Mouse (Mus musculus) neural tube, embryonic 10.5 days (tissue): Measurements from ENCODE around the gene Scn3a.
"Not testable (repeated sequence)": the region's sequence is repeated elsewhere in the genome, so short reads cannot be mapped to it uniquely, and the experiment has no call there.

ENCODE experiments used
- DNase-seq: peaks from one replicate; pipeline ENCODE4 v3.0.0-alpha.2; 2017; ENCODE audit warnings: low spot score; ENCODE audit errors: extremely low spot score

Gene Scn3a

DNA sequence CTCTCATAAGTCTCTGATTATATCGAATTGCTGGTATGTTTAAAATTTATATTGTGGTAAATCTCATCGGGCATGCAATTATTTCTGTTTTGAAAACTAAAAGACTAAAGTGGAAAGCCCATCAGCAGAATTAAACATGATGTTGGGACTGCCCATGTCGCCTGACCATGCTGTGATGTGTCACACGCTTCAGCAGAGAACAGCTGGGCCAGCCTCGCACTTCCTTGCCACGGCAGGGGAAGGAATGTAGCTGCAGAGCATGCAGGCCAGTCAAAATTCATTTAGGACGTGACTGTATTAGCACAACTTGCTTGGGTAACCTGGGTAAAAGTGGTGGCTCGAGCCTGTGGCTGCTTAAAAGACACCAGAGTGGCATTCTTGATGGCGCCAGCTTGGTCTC, 77.0 kb downstream of the Scn3a start:
- DNase-seq: no peak

DNA sequence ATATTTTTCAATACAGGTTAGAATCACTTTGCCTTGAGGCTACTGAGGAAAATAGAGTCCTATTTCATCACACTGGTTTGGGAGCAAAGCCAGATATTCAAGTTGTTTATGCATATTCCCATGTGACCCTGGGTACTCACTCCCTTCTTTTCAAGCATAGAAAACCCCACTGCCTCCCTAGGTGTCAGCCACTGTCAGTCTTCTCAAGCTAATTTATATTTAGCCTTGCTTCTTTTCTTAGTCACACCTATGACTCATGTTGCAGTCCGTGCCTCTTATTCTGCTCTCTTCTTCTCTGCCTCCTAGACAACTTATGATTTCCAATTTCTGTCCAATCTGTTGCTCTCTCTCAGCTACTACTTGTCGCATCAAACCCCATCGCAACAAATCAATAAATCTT, 84.0 kb downstream of the Scn3a start:
- no peak for DNase-seq

DNA sequence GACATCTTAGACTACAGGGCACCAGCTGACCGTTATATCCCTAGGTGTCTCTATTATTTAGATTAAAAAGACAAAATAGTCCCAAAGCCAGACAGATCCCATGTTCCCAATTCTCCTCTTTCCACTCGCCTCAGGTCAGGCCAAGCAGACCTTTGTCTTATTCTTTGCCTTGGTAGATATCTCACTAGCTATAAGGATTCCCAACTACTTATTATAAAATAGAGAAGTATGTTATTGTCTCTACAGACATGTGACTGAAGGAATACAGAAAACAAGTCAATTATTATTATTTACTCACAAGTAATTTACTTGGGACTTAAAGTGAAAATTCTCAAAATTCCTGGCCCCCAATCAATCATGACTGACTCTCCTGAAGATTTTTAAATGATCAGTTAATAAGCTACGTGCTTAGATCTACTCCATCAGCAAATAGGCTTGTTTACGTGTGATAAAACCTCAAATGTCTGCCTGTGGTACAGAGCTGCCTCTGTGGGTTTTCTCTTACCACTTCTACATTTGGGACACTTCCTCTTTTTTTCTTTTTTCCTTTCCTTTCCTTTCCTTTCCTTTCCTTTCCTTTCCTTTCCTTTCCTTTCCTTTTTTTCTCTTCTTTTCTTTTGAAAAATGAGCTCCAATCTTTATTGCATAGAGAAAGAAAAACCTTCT, 86.3 kb downstream of the Scn3a start:
- no peak for DNase-seq

DNA sequence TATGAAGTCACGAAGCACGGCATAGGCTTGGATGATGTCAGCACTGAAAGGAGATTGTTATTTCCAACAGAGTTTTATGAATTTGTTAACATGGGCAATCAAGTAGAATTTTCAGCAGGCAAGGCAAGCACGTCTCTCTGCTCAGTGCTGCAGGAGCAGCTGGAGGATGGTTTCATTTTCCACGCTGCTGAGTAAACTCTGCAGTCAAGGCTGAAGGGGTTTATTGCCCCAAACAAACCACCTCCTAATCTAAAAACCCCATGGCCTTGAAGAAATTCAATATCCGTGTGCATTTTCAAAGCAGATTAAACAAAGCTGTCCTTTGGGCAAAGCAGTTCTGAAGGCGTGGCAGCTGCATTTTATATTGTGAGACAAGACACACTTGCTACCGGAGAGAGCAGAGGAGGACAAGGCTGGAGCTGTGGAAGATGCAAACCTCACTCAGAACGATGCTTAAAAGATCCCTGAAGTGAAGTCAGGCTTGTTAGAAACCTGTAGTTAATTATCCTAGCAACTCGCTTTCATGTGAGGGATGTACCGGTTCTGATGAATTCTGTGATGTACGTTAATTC, 96.0 kb downstream of the Scn3a start:
- no peak for DNase-seq

DNA sequence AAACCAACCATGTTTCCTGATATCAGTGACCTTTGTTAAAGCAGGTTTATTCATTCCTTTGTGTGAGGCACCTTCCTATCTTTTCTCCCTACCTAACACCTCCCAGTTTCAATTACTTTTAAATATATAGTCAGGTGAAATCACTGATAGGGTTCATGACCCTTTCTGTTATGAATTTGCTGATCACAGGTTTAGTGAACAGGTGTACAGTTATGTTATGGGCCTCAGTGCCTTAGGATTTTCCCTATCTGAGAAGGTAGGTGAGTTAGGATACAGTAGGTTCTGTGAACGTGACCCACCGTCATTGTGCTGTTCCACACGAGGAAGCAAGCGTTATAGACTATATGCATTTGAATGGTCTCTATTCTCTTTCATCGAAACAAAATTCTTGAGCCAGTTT, 101.7 kb downstream of the Scn3a start:
- DNase-seq: no peak

DNA sequence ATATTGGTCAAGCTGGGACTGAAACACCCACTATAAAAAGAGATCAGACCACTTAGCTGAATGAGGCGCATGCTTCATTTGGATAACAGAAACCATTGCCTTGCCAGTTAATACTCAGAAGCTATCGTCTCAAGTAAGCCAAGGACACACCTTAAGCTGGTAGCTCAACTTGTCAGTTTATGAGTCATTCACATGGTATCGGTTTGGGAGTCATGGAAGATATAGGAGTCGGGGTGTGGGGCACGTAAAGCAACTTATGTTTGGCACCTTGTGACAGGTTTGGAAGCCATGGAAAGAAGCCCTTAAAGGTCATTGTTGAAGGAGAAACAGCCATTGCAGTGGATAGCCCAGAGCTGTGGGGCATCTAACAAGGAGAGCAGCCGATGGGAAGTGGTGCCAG, 113.7 kb downstream of the Scn3a start:
- no peak for DNase-seq

DNA sequence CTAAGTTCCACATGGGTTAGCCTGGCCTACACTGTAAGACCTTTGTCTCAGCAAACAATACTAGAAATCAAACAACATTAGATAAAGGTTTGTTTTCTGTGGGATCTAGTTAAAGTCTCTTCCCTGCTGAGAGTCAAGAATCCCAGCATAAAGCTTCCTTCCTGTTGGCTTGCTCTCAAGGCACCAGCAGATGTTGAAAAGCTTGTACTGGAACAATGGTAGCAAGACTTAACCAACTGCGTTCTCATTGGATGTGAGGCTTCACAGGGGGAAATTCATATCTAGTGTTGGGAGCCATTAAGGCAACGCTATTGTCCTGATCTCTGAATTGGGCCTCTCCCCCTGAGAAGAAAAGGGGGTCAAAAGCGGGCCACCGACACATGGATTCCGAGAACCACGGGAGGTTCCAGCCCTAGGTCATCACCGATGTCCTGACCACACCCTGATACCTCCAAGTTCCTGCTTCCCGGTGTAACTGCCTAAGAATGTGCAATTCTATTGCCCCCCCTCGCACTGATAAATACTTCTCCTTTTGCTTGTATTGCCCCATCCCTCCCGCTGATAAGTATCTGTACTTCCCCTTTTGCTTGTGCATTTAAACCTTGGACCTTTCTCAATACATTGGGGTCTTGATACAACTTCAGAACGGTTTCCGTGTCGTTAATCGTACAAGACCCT, 115.9 kb downstream of the Scn3a start:
- not testable (repeated sequence) for DNase-seq

DNA sequence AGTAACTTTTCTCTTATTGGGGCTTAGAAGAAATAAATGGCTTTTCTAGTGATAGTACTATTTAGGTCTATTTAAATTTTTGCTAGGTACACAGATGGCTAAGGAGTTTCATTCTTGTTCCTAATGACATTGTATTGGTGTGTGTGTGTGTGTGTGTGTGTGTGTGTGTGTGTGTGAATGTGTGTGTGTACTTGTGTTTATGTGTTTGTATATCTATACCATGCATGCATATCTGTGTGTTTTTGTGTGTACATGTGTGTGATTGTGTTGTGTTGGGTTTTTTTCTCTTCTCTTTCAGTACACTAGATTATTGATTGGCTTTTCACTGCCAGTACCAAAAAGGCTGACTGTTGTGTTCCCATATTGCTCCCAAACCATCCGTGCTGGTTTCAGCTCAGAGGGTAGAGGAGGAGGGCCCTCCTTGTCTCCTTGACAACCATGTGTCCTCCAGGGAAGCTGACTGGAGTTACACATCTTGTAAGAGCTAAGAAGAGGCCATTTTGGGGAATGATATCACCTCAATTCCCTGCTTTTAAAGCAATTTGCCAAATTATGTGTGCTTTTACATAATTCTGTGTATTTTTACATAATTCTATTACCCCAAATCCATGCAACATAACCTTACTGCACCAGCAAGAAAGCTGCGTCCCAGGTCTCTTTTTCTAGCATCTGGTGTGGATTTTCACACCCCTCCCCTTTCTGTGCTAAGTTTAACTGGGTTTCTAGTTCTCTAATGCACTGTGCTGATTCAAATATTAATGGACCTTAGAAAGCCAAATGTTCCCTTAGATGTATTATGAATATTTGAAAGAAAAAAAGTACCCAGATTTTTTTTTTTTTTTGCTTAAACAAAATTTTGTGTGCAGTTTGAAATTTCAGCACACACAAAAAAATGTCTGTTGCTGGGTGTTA, 116.7 kb downstream of the Scn3a start:
- DNase-seq: no peak

DNA sequence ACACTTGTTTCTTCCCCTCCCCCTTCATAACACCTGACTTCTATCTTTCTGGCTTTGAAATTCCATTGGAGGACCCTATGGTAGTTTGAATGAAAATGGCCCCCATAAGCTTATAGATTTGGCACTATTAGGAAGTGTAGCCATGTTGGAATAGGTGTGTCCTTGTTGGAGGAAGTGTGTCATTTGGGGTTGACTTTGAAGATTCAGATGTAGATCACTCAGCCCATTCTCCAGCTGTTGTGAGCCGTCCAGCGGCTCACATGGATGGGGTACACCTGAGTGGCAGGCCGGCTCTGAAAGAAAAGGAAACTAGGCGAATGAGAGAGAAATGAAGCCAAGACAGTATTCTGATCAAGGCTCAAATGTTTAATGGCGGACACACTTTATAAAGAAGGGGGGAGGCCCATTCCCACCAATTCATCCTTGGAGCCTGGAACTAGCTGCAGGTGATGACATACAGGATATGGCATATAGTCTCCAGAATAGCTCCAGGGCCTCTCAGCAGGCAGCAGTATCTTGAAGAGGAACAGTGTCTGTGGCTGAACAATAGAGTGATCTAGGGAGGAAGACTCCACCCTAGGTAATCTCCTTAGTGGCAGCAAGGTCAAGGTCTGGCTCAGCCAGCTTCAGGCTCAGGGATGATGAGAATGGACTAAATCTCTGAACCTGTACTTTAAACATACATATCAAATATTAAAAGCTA, 118.2 kb downstream of the Scn3a start:
- no peak for DNase-seq

DNA sequence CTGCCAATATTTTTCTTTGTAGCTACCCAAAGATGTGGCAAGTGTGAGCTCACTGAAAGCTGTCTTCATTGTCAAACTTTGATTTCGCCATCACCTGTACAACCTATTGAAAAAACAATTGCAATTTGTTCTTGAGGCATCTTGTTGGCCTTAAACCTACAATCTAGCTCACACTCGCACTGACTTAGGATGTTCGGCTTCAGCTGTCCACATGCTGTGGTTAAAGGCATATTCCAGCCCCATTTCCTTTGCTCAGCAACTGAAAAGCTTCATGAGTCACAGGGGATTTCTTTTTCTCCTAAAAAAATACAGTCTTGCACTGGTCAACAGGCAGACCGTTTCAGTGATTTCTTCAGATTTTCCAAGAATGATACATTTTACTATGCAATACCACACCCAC, 124.3 kb downstream of the Scn3a start:
- DNase-seq: no peak

DNA sequence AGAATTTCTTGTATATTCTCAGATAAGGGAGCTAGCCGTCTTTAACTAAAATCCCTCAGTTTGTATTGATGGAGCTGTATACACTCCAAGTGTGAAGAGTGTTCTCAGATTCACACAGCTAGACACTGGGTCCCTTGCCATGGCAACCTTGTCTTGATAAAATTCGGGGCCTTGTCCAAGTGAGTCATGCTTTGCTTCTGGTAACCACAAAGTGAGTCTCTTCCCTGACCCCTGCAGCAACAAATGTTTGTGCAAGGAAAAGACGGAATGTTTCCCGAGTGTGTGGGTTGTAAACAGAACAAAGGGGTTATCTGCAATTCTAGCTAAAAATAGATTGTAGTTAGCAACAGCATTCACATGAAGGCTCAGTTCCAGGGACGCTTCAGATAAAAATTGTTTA, 125.9 kb downstream of the Scn3a start:
- no peak for DNase-seq

DNA sequence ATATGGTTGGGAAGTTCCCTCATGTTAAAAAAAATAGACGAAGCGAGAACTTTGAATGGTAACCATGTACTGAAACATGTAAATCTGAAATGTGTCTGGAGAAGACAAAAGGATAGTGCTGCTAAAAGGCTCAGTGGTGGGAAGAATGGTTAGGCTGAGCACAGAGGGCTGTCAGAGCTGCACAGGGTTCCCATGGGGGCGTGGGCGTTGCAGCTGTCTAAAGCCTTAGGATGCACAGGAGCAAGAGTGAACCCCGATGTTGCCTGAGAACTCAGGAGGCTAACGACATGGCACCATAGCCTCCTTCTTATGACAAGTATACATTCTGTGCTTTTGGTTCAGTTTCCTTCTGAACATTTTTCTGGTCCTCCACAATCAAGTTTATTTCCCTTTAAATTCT, 126.3 kb downstream of the Scn3a start:
- DNase-seq: no peak

DNA sequence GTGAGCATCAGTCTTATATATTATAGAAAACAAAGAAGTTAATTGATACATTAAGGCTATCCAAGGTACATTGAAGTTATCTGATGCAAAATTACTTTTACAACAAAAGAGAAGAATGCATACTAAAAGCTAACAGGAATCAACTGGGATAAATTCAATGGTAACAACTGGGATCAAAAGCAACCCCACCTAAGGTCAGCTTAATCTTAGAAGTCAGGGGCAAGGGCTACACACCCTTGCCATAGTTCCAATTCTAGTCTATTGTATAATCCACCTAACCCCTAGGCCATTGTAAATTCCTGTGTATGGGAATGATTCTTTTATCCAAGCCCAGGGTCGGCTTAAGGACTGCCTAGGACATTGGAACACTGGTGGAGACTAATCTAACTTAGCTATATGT, 130.5 kb downstream of the Scn3a start:
- DNase-seq: no peak

DNA sequence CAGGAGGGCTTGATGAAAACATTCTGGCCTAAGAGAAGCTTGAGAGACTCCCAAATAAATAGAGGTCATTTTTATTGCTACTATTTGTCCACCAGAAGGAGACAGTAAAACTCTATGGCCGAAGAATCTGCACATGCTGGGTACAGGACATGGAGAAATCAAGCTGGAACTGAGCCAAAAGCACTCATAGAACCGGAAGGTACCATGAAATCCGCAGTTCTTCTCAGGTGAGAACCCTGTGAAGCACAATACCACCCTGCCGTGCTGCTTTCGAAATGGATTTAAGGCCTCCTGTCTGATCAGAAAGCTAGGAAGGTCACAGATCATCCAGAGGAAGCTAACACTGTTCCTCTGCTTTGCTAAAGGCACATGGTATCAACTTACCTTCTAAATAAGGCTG, 143.9 kb downstream of the Scn3a start:
- DNase-seq: no peak

DNA sequence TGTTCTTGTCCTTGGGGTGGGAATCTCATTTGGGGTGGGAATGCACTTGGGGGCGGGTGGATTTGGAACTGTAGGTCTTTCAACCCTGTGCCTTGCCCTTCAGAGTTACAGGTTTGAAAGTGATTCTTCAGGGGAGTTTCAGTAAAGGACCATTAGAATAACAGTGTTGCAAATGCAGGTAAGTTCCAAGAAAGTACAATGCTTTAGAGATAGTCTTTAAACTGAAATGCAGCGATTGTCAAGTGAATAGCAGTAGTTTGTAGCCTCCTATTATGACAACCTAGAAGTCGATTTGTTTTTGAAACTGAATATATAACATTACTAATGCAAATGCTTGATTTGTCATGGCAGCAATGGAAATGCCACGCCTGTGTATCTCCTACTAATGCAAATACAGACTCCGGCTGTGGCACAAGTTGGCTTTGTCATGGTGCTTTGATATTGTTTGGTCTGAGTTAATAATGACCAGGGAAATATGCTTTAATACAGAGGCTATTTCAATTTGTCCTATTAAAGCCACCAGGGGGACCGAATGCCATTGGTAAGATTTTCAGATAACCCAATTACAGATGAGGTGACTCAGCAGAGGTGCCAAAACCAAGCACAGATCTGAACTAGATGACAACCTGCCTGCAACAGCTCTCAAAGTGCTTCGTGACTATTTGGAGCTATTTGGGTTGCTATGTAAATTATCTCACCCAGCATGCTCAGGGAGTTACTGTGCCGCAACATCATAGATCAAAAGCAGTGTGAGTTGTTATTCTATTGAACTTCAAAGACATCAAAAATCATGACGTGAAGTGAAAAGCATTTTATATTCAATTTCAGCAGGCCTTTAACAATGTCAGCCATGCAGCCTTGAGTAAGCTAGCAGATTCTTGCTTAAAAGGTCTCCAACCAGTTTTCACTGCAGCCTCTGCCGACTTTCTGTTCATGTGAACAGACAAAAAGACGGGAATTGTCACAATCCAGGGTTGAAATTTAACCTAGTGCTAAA, 145.9 kb downstream of the Scn3a start:
- DNase-seq: no peak

DNA sequence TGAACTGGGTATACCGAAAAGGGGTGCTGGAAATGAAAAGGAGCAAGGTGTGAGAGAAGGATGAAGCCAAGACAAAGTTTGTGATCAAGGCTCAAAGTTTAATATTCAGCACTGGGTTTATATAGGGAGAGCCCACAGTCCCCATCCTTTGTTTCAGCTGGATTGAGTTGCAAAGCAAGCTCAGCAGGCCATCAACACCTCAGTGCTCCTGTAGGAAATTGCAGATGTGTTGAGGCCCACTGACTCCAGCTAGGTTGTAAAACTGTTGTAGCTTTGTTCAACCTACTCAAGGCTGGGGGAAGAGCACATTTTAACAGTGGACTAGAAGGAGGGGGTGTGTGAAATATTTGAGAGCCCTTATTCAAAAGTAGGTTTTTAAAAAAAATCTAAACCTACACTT, 148.8 kb downstream of the Scn3a start:
- no peak for DNase-seq

DNA sequence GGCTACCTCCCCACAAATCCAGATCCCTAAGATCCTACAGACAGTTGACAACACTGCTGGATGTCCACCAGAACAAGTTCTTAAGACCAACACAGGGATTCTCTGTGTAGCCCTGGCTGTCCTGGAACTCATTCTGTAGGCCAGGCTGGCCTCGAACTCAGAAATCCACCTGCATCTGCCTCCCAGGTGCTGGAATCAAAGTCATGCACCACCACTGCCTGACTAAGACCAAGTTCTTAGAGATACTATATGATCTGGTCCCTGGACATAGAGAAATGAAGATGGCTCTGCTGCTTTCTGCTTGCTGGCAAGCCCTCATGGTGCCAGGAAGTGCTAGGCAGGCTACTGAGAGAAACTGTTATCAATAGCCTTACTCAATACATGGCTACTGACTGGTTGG, 150.9 kb downstream of the Scn3a start:
- no peak for DNase-seq

DNA sequence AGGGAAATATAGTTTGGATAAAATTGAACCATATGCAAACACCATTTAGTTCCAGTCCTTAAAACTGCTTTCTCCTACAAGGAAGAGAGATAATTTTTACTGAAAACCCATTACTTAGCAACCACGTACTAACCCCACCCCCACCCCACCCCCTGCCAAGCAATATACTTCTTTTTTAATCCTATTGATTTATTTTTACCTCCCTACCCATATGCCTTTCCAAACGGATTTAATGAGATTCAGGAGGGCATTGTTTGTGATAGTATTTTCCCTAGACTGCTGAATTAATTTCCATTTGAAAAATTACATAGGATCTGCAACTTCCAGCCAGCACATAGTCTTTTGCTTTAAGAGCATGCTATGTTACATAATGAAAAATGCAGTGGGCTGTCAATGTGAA, 152.1 kb downstream of the Scn3a start:
- no peak for DNase-seq

DNA sequence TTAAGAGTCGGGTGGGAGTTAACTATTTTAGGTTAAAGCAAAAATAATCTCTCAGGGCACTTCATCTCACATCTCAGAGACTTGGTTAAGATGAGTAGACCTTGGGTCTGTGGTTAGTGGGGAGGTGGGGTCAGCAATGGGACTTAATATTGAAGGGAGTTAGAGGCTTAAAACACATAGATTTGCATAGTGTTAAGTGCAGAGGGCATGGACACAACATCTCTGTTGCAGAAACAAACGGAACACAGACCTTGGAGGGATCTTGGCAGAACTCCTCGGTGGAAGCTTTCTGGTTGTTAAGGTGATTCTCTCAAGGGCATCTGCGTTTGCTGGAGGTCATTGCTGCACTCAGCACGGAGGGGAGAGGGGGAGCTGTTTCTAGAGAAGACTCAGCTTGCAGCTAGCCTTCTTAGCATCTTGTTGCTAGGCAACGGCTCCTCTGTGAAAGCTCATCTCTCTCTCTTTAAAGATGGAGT, 152.6 kb downstream of the Scn3a start:
- peak; percentile 59 for DNase-seq

DNA sequence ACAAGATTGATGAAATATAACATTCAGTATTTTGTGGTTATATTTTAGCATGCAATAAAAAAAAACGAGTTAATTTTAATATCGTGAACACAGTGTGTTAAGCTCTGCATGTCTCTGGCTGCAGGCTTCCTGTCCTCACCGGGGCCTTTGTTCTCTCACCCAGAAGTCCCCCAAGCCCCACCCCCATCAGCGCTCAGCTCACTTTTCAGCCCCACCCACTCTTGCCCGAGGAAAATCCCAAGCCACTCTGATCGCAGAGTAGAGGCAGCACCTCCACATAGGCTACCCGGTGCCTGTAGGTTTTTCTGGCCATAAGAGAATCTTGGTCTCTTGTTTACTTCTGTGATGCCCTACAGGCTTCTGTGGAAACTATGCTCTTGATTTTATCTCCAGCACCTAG, 153.2 kb downstream of the Scn3a start:
- DNase-seq: peak; percentile 69
